Mouse (Mus musculus) hindbrain, postnatal 0 days (tissue): ENCODE measurements at regions not wholly inside any gene's neighbourhood (a gene's known extent, or its start where the extent isn't known, plus 50 kb on each side); places are given as distances from the start of the nearest gene placed in this dataset.

Source experiments
- ATAC-seq: fragments of 200-750 bp; cut with Nextera tagmentation; 2 replicates; pipeline ENCODE4 v1.8.0; 2017; ENCODE audit warnings: mild to moderate bottlenecking, moderate TSS enrichment, moderate library complexity
- DNase-seq: peaks from one replicate; pipeline ENCODE4 v3.0.0-alpha.2; 2015; ENCODE audit warnings: low spot score
- H3K27ac ChIP-seq: fragments of 300-500 bp; sonication (generic); 2 replicates; pipeline ENCODE4 v1.5.1; 2014; ENCODE audit warnings: mild to moderate bottlenecking
- H3K27me3 ChIP-seq: fragments of 300-500 bp; sonication (generic); 2 replicates; pipeline ENCODE4 v1.6.1; 2014; ENCODE audit warnings: low read length, mixed read lengths; ENCODE audit not compliant: insufficient read depth
- H3K36me3 ChIP-seq: fragments of 300-500 bp; sonication (generic); 2 replicates; pipeline ENCODE4 v1.6.1; 2014; ENCODE audit warnings: low read length, mixed read lengths; ENCODE audit not compliant: insufficient read depth
- H3K4me1 ChIP-seq: fragments of 300-500 bp; sonication (generic); 2 replicates; pipeline ENCODE4 v1.6.1; 2014; ENCODE audit warnings: antibody characterized with exemption, low read length, mixed read lengths; ENCODE audit not compliant: insufficient read depth
- H3K4me2 ChIP-seq: fragments of 300-500 bp; sonication (generic); 2 replicates; pipeline ENCODE4 v1.6.1; 2014; ENCODE audit warnings: low read depth, mild to moderate bottlenecking, low read length, moderate library complexity, mixed read lengths
- H3K4me3 ChIP-seq: fragments of 300-500 bp; sonication (generic); 2 replicates; pipeline ENCODE4 v1.5.1; 2014; ENCODE audit warnings: low read length
- H3K9ac ChIP-seq: fragments of 300-500 bp; sonication (generic); replicated peaks from 2 replicates; pipeline ENCODE4 v1.6.1; 2014; ENCODE audit warnings: mild to moderate bottlenecking, low read length, moderate library complexity, mixed read lengths
- H3K9me3 ChIP-seq: fragments of 300-500 bp; sonication (generic); 2 replicates; pipeline ENCODE4 v1.6.1; 2016; ENCODE audit warnings: low read length, mixed read lengths
- CTCF ChIP-seq: IDR thresholded peaks from 2 replicates; pipeline ENCODE4 v1.5.1; 2016; ENCODE audit warnings: antibody characterized with exemption, control low read depth, low read depth
- WGBS: fragments of 180-500 bp; shearing (Covaris S2); extraction: QIAGEN DNeasy Blood & Tissue Kit; methylation state at CpG from one replicate; pipeline ENCODE4 v1.1.7; 2014; 5-methylcytosine and 5-hydroxymethylcytosine counted together

DNA sequence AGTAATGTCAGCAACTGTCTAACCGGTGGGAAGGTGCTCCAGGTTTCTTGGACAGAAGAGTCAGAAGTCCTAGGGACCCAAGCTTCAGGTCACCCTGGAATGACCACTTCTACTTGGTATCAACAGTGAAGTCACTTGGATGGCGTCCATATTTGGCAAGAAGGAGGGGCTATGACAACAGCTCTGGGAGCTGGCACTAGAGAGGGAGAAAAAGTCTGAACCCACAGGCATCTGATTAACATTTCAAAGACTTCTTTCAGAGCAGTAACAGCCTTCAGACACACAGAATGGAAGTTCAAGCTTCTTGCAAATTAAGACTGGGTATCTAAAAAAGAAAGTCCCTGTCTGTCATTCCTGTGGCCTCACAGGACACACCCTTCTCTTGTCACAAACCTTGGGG is 124.4 kb downstream of the Polr2m start:
- no peak for TF ChIP-seq CTCF
- ATAC-seq (no peak), DNase-seq (no peak)
- no peaks in the 10 kb centered on the region for H3K9me3 ChIP-seq
- no peaks in the 10 kb centered on the region for H3K27me3 ChIP-seq
- no peak overlapping the region for H3K27ac ChIP-seq
- H3K4me2 ChIP-seq: no peak overlapping the region
- H3K36me3 ChIP-seq: no peaks in the 10 kb centered on the region
- no peak overlapping the region for H3K4me3 ChIP-seq
- 60% methylated on average over 2 of the region's 2 CpGs for WGBS
- peaks cover 5% of the 10 kb centered on the region; the same call in 1 of the 2 replicates for H3K4me1 ChIP-seq
- H3K9ac ChIP-seq: no peak overlapping the region

DNA sequence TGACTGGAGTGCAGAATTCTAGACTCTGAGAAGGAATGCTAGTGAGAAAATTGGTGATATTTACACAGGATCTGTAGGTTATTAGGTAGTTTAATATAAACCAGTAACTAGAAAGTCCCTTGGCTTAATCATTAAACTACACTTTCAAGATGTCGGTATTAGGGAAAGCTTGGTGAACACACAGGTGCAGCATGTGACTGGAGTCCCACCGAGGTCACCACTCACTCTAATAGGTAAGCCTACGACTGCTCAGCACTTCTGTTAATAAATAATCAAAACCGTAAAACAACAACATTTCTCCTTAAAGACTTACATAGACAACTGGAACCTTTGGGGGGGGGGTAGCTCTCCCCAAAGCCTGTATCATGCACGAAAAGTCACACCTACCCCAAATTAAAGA is 125.1 kb downstream of the Polr2m start:
- no peak overlapping the region for H3K4me2 ChIP-seq
- DNase-seq: no peak
- H3K27ac ChIP-seq: no peak overlapping the region
- no peak overlapping the region for H3K9ac ChIP-seq
- H3K36me3 ChIP-seq: no peaks in the 10 kb centered on the region
- WGBS: 79% methylated on average over 5 of the region's 5 CpGs
- H3K9me3 ChIP-seq: no peaks in the 10 kb centered on the region
- no peak for ATAC-seq
- no peak for TF ChIP-seq CTCF
- H3K4me3 ChIP-seq: no peak overlapping the region
- no peaks in the 10 kb centered on the region for H3K27me3 ChIP-seq
- H3K4me1 ChIP-seq: peaks cover 5% of the 10 kb centered on the region; the same call in 1 of the 2 replicates

GRCm38 (mm10) chr9:71358961-71359360 is 126.8 kb downstream of the Polr2m start:
- Histone ChIP-seq H3K4me3 (no peak overlapping the region), H3K36me3 (no peaks in the 10 kb centered on the region), H3K4me1 (peaks cover 1% of the 10 kb centered on the region; the same call in 1 of the 2 replicates), H3K9ac (no peak overlapping the region), H3K27ac (no peak overlapping the region), H3K4me2 (no peak overlapping the region), H3K9me3 (no peaks in the 10 kb centered on the region), H3K27me3 (no peaks in the 10 kb centered on the region)
- peak; percentile 73 for DNase-seq
- 42% methylated on average over 4 of the region's 4 CpGs for WGBS
- ATAC-seq: no peak
- peak; percentile 84 for TF ChIP-seq CTCF

DNA sequence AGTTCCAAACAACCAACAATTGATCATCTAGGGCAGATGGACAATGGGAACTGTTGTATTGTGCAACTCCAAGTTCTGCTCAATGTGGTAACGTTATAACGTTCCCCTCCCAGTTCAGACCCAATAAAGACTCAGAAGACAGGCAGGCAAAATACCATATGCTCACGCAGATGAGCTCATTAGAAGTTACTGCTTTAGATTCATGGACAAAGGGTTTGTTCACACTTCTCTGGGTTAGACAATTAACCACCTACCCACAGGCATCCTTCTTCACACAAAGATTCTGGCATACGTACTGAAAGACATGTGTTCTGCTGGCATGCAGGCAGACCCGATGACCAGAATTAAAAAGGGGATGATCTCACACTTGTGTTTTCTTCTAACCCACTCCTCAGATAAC is 130.0 kb downstream of the Polr2m start:
- no peak overlapping the region for H3K4me2 ChIP-seq
- H3K36me3 ChIP-seq: no peaks in the 10 kb centered on the region
- H3K4me1 ChIP-seq: no peaks in the 10 kb centered on the region
- DNase-seq (no peak), ATAC-seq (no peak)
- no peaks in the 10 kb centered on the region for H3K27me3 ChIP-seq
- WGBS: 63% methylated on average over 5 of the region's 5 CpGs
- H3K27ac ChIP-seq: no peak overlapping the region
- H3K4me3 ChIP-seq: no peak overlapping the region
- H3K9ac ChIP-seq: no peak overlapping the region
- no peaks in the 10 kb centered on the region for H3K9me3 ChIP-seq
- no peak for TF ChIP-seq CTCF
